Mouse (Mus musculus): Measurements from ENCODE around the gene Pcnp.

GRCm38 (mm10) chr16:56062981-56063380 lies 33.4 kb upstream of the Pcnp start:
- TF ChIP-seq CTCF (IDR thresholded peaks at IDR 0.05; ENCODE audit: borderline replicate concordance, insufficient read depth, low read length) (no peak), POLR2A (IDR thresholded peaks at IDR 0.05; ENCODE audit: low read depth, low read length) (no peak)

All from embryonic fibroblast, embryonic 13.5 days (primary cell).